Mouse (Mus musculus): Measurements from ENCODE around the gene Akr1a1. TPM values are rescaled to one million over a fixed set of nuclear protein-coding genes. Genes with fewer than 3 reads are reported as not detected.
"Not testable (repeated sequence)": the region's sequence is repeated elsewhere in the genome, so short reads cannot be mapped to it uniquely, and the experiment has no call there.

The Akr1a1 gene
- 520 and 554 TPM in 2 replicates for polyA plus RNA-seq (2012; rRNA removed)

GRCm38 (mm10) chr4:116650924-116651796 lies at the start of gene Akr1a1:
Gene Akr1a1, minus strand, starts transcription at chr4:116651680.
- peak; percentile 90 for DNase-seq (ENCODE audit: low spot score)

- no peak for DNase-seq (ENCODE audit: low spot score)
These were observed 49.5 kb upstream of the Akr1a1 start for GRCm38 (mm10) chr4:116700964-116701363.

GRCm38 (mm10) chr4:116698693-116699342 lies 47.3 kb upstream of the Akr1a1 start:
- DNase-seq (ENCODE audit: low spot score), result no peak

GRCm38 (mm10) chr4:116693785-116694184 lies 42.3 kb upstream of the Akr1a1 start:
- no peak for DNase-seq (ENCODE audit: low spot score)

- DNase-seq (ENCODE audit: low spot score), result no peak
These were observed 40.7 kb upstream of the Akr1a1 start for GRCm38 (mm10) chr4:116692146-116692545.

GRCm38 (mm10) chr4:116689309-116689876 lies 37.9 kb upstream of the Akr1a1 start:
- DNase-seq (ENCODE audit: low spot score), result no peak

GRCm38 (mm10) chr4:116687041-116687440 lies 35.6 kb upstream of the Akr1a1 start:
- no peak for DNase-seq (ENCODE audit: low spot score)

- peak; percentile 98 for DNase-seq (ENCODE audit: low spot score)
These were observed 34.1 kb upstream of the Akr1a1 start, which contains the start of gene Prdx1 for GRCm38 (mm10) chr4:116685402-116686061. Gene Prdx1, plus strand, starts transcription at chr4:116685544.

- DNase-seq (ENCODE audit: low spot score), result no peak
These were observed 33.2 kb upstream of the Akr1a1 start for GRCm38 (mm10) chr4:116684665-116685064.

GRCm38 (mm10) chr4:116683957-116684356 lies 32.5 kb upstream of the Akr1a1 start:
- no peak for DNase-seq (ENCODE audit: low spot score)

- not testable (repeated sequence) for DNase-seq (ENCODE audit: low spot score)
These were observed 29.0 kb upstream of the Akr1a1 start for GRCm38 (mm10) chr4:116680521-116680920.

- DNase-seq (ENCODE audit: low spot score), result no peak
These were observed 27.7 kb upstream of the Akr1a1 start for GRCm38 (mm10) chr4:116679141-116679540.

GRCm38 (mm10) chr4:116677808-116678207 lies 26.3 kb upstream of the Akr1a1 start:
- no peak for DNase-seq (ENCODE audit: low spot score)

GRCm38 (mm10) chr4:116676027-116676426 lies 24.5 kb upstream of the Akr1a1 start:
- DNase-seq (ENCODE audit: low spot score), result no peak

GRCm38 (mm10) chr4:116674761-116675160 lies 23.3 kb upstream of the Akr1a1 start:
- not testable (repeated sequence) for DNase-seq (ENCODE audit: low spot score)

- DNase-seq (ENCODE audit: low spot score), result no peak
These were observed 21.3 kb upstream of the Akr1a1 start for GRCm38 (mm10) chr4:116672785-116673184.

- DNase-seq (ENCODE audit: low spot score), result no peak
These were observed 17.8 kb upstream of the Akr1a1 start for GRCm38 (mm10) chr4:116669291-116669690.

- DNase-seq (ENCODE audit: low spot score), result no peak
These were observed 16.7 kb upstream of the Akr1a1 start for GRCm38 (mm10) chr4:116668145-116668544.

GRCm38 (mm10) chr4:116666625-116667024 lies 15.1 kb upstream of the Akr1a1 start:
- DNase-seq (ENCODE audit: low spot score), result no peak

GRCm38 (mm10) chr4:116661998-116662397 lies 10.5 kb upstream of the Akr1a1 start:
- DNase-seq (ENCODE audit: low spot score), result no peak

- DNase-seq (ENCODE audit: low spot score), result no peak
These were observed 9.3 kb upstream of the Akr1a1 start for GRCm38 (mm10) chr4:116660829-116661228.

- not testable (repeated sequence) for DNase-seq (ENCODE audit: low spot score)
These were observed 8.4 kb upstream of the Akr1a1 start for GRCm38 (mm10) chr4:116659916-116660315.

All from urinary bladder, adult 2 months (tissue).